Mouse (Mus musculus) right cerebral cortex, postnatal 10 days (tissue): ENCODE measurements around the gene Trim66.
A peak's percentile ranks its signal among the peaks of the same experiment; 100 is the strongest.

Source experiments
- DNase-seq, 2 experiments: peaks; one replicate each; pipeline ENCODE4 v3.0.0; 2021; ENCODE audit warnings: low spot score in 2 of 2

Gene Trim66

GRCm38 (mm10) chr7:109508034-109508433 is at the start of gene Trim66:
Trim66 (minus strand) TSS chr7:109508134.
- DNase-seq, result no peak

- no peak for DNase-seq
Measured at GRCm38 (mm10) chr7:109546726-109547125, 38.8 kb upstream of the Trim66 start.

- no peak for DNase-seq
Measured at GRCm38 (mm10) chr7:109546186-109546585, 38.3 kb upstream of the Trim66 start.

- DNase-seq, result no peak
Measured at GRCm38 (mm10) chr7:109545255-109545993, 37.5 kb upstream of the Trim66 start.

- no peak for DNase-seq
Measured at GRCm38 (mm10) chr7:109544792-109545191, 36.9 kb upstream of the Trim66 start.

GRCm38 (mm10) chr7:109542364-109542628 is 34.4 kb upstream of the Trim66 start:
- no peak for DNase-seq

GRCm38 (mm10) chr7:109541609-109542363 is 33.9 kb upstream of the Trim66 start:
- DNase-seq, result no peak

GRCm38 (mm10) chr7:109540902-109541301 is 33.0 kb upstream of the Trim66 start:
- no peak for DNase-seq

- DNase-seq, result peak; percentile 76 to 83
Measured at GRCm38 (mm10) chr7:109536451-109536946, 28.6 kb upstream of the Trim66 start.

GRCm38 (mm10) chr7:109534921-109535320 is 27.0 kb upstream of the Trim66 start:
- DNase-seq, result no peak

GRCm38 (mm10) chr7:109533888-109534287 is 26.0 kb upstream of the Trim66 start:
- DNase-seq, result no peak

- DNase-seq, result no peak
Measured at GRCm38 (mm10) chr7:109533129-109533528, 25.2 kb upstream of the Trim66 start.

- no peak for DNase-seq
Measured at GRCm38 (mm10) chr7:109532691-109533090, 24.8 kb upstream of the Trim66 start.

GRCm38 (mm10) chr7:109531501-109531900 is 23.6 kb upstream of the Trim66 start:
- DNase-seq, result no peak

GRCm38 (mm10) chr7:109529741-109530140 is 21.8 kb upstream of the Trim66 start:
- DNase-seq, result no peak

GRCm38 (mm10) chr7:109528356-109528755 is 20.4 kb upstream of the Trim66 start:
- peak; percentile 59 to 66 for DNase-seq

- no peak for DNase-seq
Measured at GRCm38 (mm10) chr7:109527536-109527935, 19.6 kb upstream of the Trim66 start.

GRCm38 (mm10) chr7:109525740-109526663 is 18.1 kb upstream of the Trim66 start:
- no peak for DNase-seq

GRCm38 (mm10) chr7:109524763-109525162 is 16.8 kb upstream of the Trim66 start:
- no peak for DNase-seq

GRCm38 (mm10) chr7:109524442-109524744 is 16.5 kb upstream of the Trim66 start:
- no peak for DNase-seq

GRCm38 (mm10) chr7:109523741-109524441 is 16.0 kb upstream of the Trim66 start:
- no peak for DNase-seq

- no peak for DNase-seq
Measured at GRCm38 (mm10) chr7:109523304-109523703, 15.4 kb upstream of the Trim66 start.
